Mouse (Mus musculus) spleen, adult 12 weeks (tissue): Measurements from ENCODE around the gene Prkag1.

Experiments
- DNase-seq: peaks from one replicate; pipeline ENCODE4 v3.0.0; 2022; ENCODE audit warnings: low spot score

Gene Prkag1

DNA sequence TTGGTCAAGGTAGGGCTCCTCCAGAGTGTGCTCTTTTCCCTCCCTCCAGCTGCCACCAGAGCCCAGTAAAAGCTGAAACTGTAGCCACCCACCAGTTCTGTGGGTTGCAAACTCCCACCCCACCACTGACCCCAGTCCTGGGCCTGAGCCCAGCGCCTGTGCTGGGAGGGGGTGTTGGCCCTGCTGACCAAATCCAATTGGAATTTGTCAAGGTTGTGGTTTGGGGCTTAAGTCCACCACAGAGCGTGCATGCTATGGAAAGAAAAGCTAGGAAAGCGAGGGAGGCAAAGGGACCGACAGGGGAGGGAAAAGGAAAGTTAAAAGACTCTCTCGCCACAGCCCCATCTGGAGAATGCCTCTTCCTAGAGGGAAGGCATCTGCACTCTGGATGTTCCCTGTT is 63.1 kb downstream of the Prkag1 start:
- no peak for DNase-seq

- no peak for DNase-seq
These were observed 65.4 kb downstream of the Prkag1 start for GRCm38 (mm10) chr15:98765929-98766328.
